9 mouse cellular contexts compared by ENCODE assay signal in genomic region chr7:45701072-45701471, GRCm38 (mm10). TPM values are rescaled to one million over a fixed set of nuclear protein-coding genes. Genes with fewer than 3 reads are reported as not detected.
DNase-seq lines count a peak whose midpoint lies in the region; ATAC-seq and TF ChIP-seq lines count a peak whose summit lies in the region.
"Had no signal": no experiment of that assay in that cellular context is flagged by ENCODE, and none has a peak within 500 bp of the region (broad histone marks: within the 10 kb centered on the region; RNA-seq: fewer than 3 reads in every experiment).

No protein-coding gene starts in this region.

- peaks cover 3% of the 10 kb centered on the region; the same call in 1 of the 2 replicates for H3K27me3 ChIP-seq in kidney, adult 2 months (replicated peaks; ENCODE audit: control insufficient read depth, insufficient read depth, low read length)
- H3K27me3 ChIP-seq in embryonic facial prominence, embryonic 11.5 days (ENCODE audit: control insufficient read depth, insufficient read depth, low read length): peaks cover 19% of the 10 kb centered on the region
- H3K27me3 ChIP-seq in hindbrain, embryonic 10.5 days (ENCODE audit: insufficient read depth, poor library complexity, severe bottlenecking): peaks cover 44% of the 10 kb centered on the region
- H3K27me3 ChIP-seq in midbrain, postnatal 0 days (ENCODE audit: insufficient read depth, low read length): no peaks in the 10 kb centered on the region
- H3K27me3 ChIP-seq: Patski had no signal

- DNase-seq in kidney, adult 2 months: no peak
- no peak for DNase-seq in kidney, adult 9 months
- no peak for DNase-seq in embryonic facial prominence, embryonic 11.5 days (ENCODE audit: low spot score)
- DNase-seq in hindbrain, embryonic 10.5 days (ENCODE audit: low spot score): no peak
- no peak for DNase-seq in midbrain, postnatal 0 days (ENCODE audit: low spot score)
- no peak for DNase-seq in urinary bladder, postnatal 14 days (ENCODE audit: low spot score)
- no peak for DNase-seq in frontal cortex, postnatal 10 days (ENCODE audit: low spot score in 2 of 2)
- no peak for DNase-seq in urinary bladder, postnatal 4 days (ENCODE audit: low spot score in 2 of 2)

- no peak for ATAC-seq in embryonic facial prominence, embryonic 11.5 days (replicated peaks; ENCODE audit: insufficient number of reproducible peaks, low FRiP score, low TSS enrichment, low read depth)
- no peak for ATAC-seq in midbrain, postnatal 0 days (ENCODE audit: low FRiP score)
- ATAC-seq: Patski had no signal

- TF ChIP-seq CTCF in kidney, adult 2 months (conservative IDR thresholded peaks at IDR 0.05; ENCODE audit: insufficient read depth, insufficient read length, low read depth, low read length): no peak
- no peak for TF ChIP-seq CTCF in midbrain, postnatal 0 days (IDR thresholded peaks at IDR 0.05)

- H3K4me2 ChIP-seq in embryonic facial prominence, embryonic 11.5 days (ENCODE audit: low read depth, low read length): peak overlapping the region; percentile 25
- peak overlapping the region; percentile 94 for H3K4me2 ChIP-seq in midbrain, postnatal 0 days (ENCODE audit: low read depth, low read length, poor library complexity, severe bottlenecking)

- H3K9ac ChIP-seq in embryonic facial prominence, embryonic 11.5 days (replicated peaks; ENCODE audit: low read length): peak overlapping the region; percentile 41; the same call in 1 of the 2 replicates
- peak overlapping the region; percentile 80 for H3K9ac ChIP-seq in midbrain, postnatal 0 days (replicated peaks; ENCODE audit: low read length, poor library complexity, severe bottlenecking)

- no peak for TF ChIP-seq POLR2A in kidney, adult 2 months (IDR thresholded peaks at IDR 0.05; ENCODE audit: low read depth, low read length)

- 0 out of 2 replicates have a peak overlapping the region, but pooled peaks have one; percentile 5 for H3K4me3 ChIP-seq in kidney, adult 2 months (ENCODE audit: insufficient read depth, low read depth, low read length)
- H3K4me3 ChIP-seq in embryonic facial prominence, embryonic 11.5 days (ENCODE audit: low read depth, low read length): 0 out of 2 replicates have a peak overlapping the region, but pooled peaks have one; percentile 17
- H3K4me3 ChIP-seq in hindbrain, embryonic 10.5 days: peak overlapping the region; percentile 56
- peak overlapping the region; percentile 56 for H3K4me3 ChIP-seq in midbrain, postnatal 0 days (ENCODE audit: low read depth, low read length)

- no peaks in the 10 kb centered on the region for H3K9me3 ChIP-seq in embryonic facial prominence, embryonic 11.5 days (replicated peaks; ENCODE audit: control insufficient read depth, low read length)
- no peaks in the 10 kb centered on the region for H3K9me3 ChIP-seq in hindbrain, embryonic 10.5 days
- no peaks in the 10 kb centered on the region for H3K9me3 ChIP-seq in midbrain, postnatal 0 days (ENCODE audit: low read length)

- peaks cover 7% of the 10 kb centered on the region; the same call in 1 of the 2 replicates for H3K4me1 ChIP-seq in kidney, adult 2 months (ENCODE audit: control insufficient read depth, insufficient read depth, low read length)
- peaks cover 7% of the 10 kb centered on the region for H3K4me1 ChIP-seq in embryonic facial prominence, embryonic 11.5 days (ENCODE audit: control insufficient read depth, insufficient read depth, low read length)
- H3K4me1 ChIP-seq in hindbrain, embryonic 10.5 days (replicated peaks): peaks cover 52% of the 10 kb centered on the region
- peaks cover 22% of the 10 kb centered on the region for H3K4me1 ChIP-seq in midbrain, postnatal 0 days (ENCODE audit: insufficient read depth, low read length)

- WGBS in kidney, adult 2 months: 31% methylated on average over 11 of the region's 11 CpGs
- 31% methylated on average over 11 of the region's 11 CpGs for WGBS in embryonic facial prominence, embryonic 11.5 days
- 34% methylated on average over 11 of the region's 11 CpGs for WGBS in hindbrain, embryonic 10.5 days
- 32% methylated on average over 11 of the region's 11 CpGs for WGBS in midbrain, postnatal 0 days

- H3K36me3 ChIP-seq in kidney, adult 2 months (ENCODE audit: control insufficient read depth, insufficient read depth, low read length): no peaks in the 10 kb centered on the region
- H3K36me3 ChIP-seq in embryonic facial prominence, embryonic 11.5 days (replicated peaks; ENCODE audit: control insufficient read depth, insufficient read depth, low read depth, low read length): no peaks in the 10 kb centered on the region
- H3K36me3 ChIP-seq in hindbrain, embryonic 10.5 days: no peaks in the 10 kb centered on the region
- no peaks in the 10 kb centered on the region for H3K36me3 ChIP-seq in midbrain, postnatal 0 days (ENCODE audit: insufficient read depth, low read length)

- H3K27ac ChIP-seq in kidney, adult 2 months (ENCODE audit: insufficient read depth, low read depth, low read length): peak overlapping the region; percentile 9; the same call in 1 of the 2 replicates
- H3K27ac ChIP-seq in embryonic facial prominence, embryonic 11.5 days (replicated peaks; ENCODE audit: low read depth, low read length): no peak overlapping the region
- peak overlapping the region; percentile 78 for H3K27ac ChIP-seq in hindbrain, embryonic 10.5 days
- H3K27ac ChIP-seq in midbrain, postnatal 0 days (ENCODE audit: low read depth, low read length): peak overlapping the region; percentile 71

RNA-seq across cellular contexts. Expression of gene Car11, which starts 1.4 kb away (rescaled TPM):
- polyA plus RNA-seq in kidney, adult 2 months (2012; rRNA removed): 8.1 and 8.3 TPM in 2 replicates
- polyA plus RNA-seq in embryonic facial prominence, embryonic 11.5 days (2014; fragmentation: Nextera tagmentation; extraction: Ambion mirVana): 6.9 and 8.7 TPM in 2 replicates
- polyA plus RNA-seq in hindbrain, embryonic 10.5 days (2016; fragmentation: Nextera tagmentation; extraction: Ambion mirVana): 8.3 and 13.0 TPM in 2 replicates
- 118 and 130 TPM in 2 replicates for total RNA-seq in midbrain, postnatal 0 days (2014; rRNA removed)
- 107 and 114 TPM in 2 replicates for polyA plus RNA-seq in midbrain, postnatal 0 days (2015; fragmentation: Nextera tagmentation; extraction: Ambion mirVana)

RNA-seq across cellular contexts. Expression of gene Dbp, which starts 3.8 kb away (rescaled TPM):
- polyA plus RNA-seq in kidney, adult 2 months (2012; rRNA removed): 106 and 116 TPM in 2 replicates
- 4.9 and 5.6 TPM in 2 replicates for polyA plus RNA-seq in embryonic facial prominence, embryonic 11.5 days (2014; fragmentation: Nextera tagmentation; extraction: Ambion mirVana)
- polyA plus RNA-seq in hindbrain, embryonic 10.5 days (2016; fragmentation: Nextera tagmentation; extraction: Ambion mirVana): 3.0 and 3.4 TPM in 2 replicates
- total RNA-seq in midbrain, postnatal 0 days (2014; rRNA removed): 8.4 and 9.6 TPM in 2 replicates
- 4.6 and 4.8 TPM in 2 replicates for polyA plus RNA-seq in midbrain, postnatal 0 days (2015; fragmentation: Nextera tagmentation; extraction: Ambion mirVana)

RNA-seq across cellular contexts. Expression of gene Sec1, which starts 6.9 kb away (rescaled TPM):
- polyA plus RNA-seq in kidney, adult 2 months (2012; rRNA removed): 0.22 and 0.23 TPM in 2 replicates
- 0.27 and 0.42 TPM in 2 replicates for polyA plus RNA-seq in embryonic facial prominence, embryonic 11.5 days (2014; fragmentation: Nextera tagmentation; extraction: Ambion mirVana)
- 0.62 and 0.77 TPM in 2 replicates for polyA plus RNA-seq in hindbrain, embryonic 10.5 days (2016; fragmentation: Nextera tagmentation; extraction: Ambion mirVana)
- total RNA-seq in midbrain, postnatal 0 days (2014; rRNA removed): 0.28 and 1.0 TPM in 2 replicates
- 0.37 and 0.79 TPM in 2 replicates for polyA plus RNA-seq in midbrain, postnatal 0 days (2015; fragmentation: Nextera tagmentation; extraction: Ambion mirVana)

RNA-seq across cellular contexts. Expression of gene Rpl18, which starts 14.2 kb away (rescaled TPM):
- 955 and 1,014 TPM in 2 replicates for polyA plus RNA-seq in kidney, adult 2 months (2012; rRNA removed)
- polyA plus RNA-seq in embryonic facial prominence, embryonic 11.5 days (2014; fragmentation: Nextera tagmentation; extraction: Ambion mirVana): 1,026 and 1,114 TPM in 2 replicates
- polyA plus RNA-seq in hindbrain, embryonic 10.5 days (2016; fragmentation: Nextera tagmentation; extraction: Ambion mirVana): 1,010 and 1,126 TPM in 2 replicates
- total RNA-seq in midbrain, postnatal 0 days (2014; rRNA removed): 801 and 989 TPM in 2 replicates
- 473 and 492 TPM in 2 replicates for polyA plus RNA-seq in midbrain, postnatal 0 days (2015; fragmentation: Nextera tagmentation; extraction: Ambion mirVana)

RNA-seq across cellular contexts. Expression of gene Sphk2, which starts 16.7 kb away (rescaled TPM):
- 57.2 and 68.3 TPM in 2 replicates for polyA plus RNA-seq in kidney, adult 2 months (2012; rRNA removed)
- 14.9 and 17.3 TPM in 2 replicates for polyA plus RNA-seq in embryonic facial prominence, embryonic 11.5 days (2014; fragmentation: Nextera tagmentation; extraction: Ambion mirVana)
- polyA plus RNA-seq in hindbrain, embryonic 10.5 days (2016; fragmentation: Nextera tagmentation; extraction: Ambion mirVana): 33.6 and 35.5 TPM in 2 replicates
- total RNA-seq in midbrain, postnatal 0 days (2014; rRNA removed): 22.4 and 23.5 TPM in 2 replicates
- 15.8 and 18.1 TPM in 2 replicates for polyA plus RNA-seq in midbrain, postnatal 0 days (2015; fragmentation: Nextera tagmentation; extraction: Ambion mirVana)

Comparison
In these comparisons a context has a peak if more than half of its experiments do, and no peak if none do; other contexts are left out.
1. H3K4me3 ChIP-seq: peak in every context shown above with its lines; median percentile 56 in hindbrain, embryonic 10.5 days; 56 in midbrain, postnatal 0 days; 17 in embryonic facial prominence, embryonic 11.5 days; 5 in kidney, adult 2 months.
2. RNA of gene Dbp, which starts 3.8 kb away (polyA plus RNA-seq): 106 to 116 TPM in kidney, adult 2 months; 4.9 to 5.6 TPM in embryonic facial prominence, embryonic 11.5 days, 4.6 to 4.8 TPM in midbrain, postnatal 0 days and 3.0 to 3.4 TPM in hindbrain, embryonic 10.5 days; every median in the first group is over 10 times any median in the second.